Mouse (Mus musculus): Measurements from ENCODE around the gene Mif4gd. TPM values are rescaled to one million over a fixed set of nuclear protein-coding genes. Genes with fewer than 3 reads are reported as not detected.

The Mif4gd gene
- polyA plus RNA-seq, 1 experiment from 2014 or later, result 22.7 TPM

- Histone ChIP-seq H3K4me1 (peaks cover 4% of the 10 kb centered on the region; the same call in 1 of the 2 replicates), H3K9me3 (no peaks in the 10 kb centered on the region), H3K36me3 (peaks cover 97% of the 10 kb centered on the region), H3K27ac (no peak overlapping the region), H3K4me3 (no peak overlapping the region), H3K27me3 (ENCODE audit: insufficient read depth, poor library complexity, severe bottlenecking) (no peaks in the 10 kb centered on the region)
- WGBS, result 90% methylated on average over 10 of the region's 10 CpGs
- no peak for DNase-seq (ENCODE audit: low spot score)
Observed at GRCm38 (mm10) chr11:115582913-115583606, 29.7 kb downstream of the Mif4gd start.

GRCm38 (mm10) chr11:115579080-115579479 is 33.7 kb downstream of the Mif4gd start:
- Histone ChIP-seq H3K4me3 (no peak overlapping the region), H3K4me1 (peaks cover 4% of the 10 kb centered on the region; the same call in 1 of the 2 replicates), H3K27ac (no peak overlapping the region), H3K9me3 (no peaks in the 10 kb centered on the region), H3K27me3 (ENCODE audit: insufficient read depth, poor library complexity, severe bottlenecking) (no peaks in the 10 kb centered on the region), H3K36me3 (peaks cover 77% of the 10 kb centered on the region)
- no peak for DNase-seq (ENCODE audit: low spot score)

- Histone ChIP-seq H3K4me1 (peaks cover 17% of the 10 kb centered on the region), H3K9me3 (no peaks in the 10 kb centered on the region), H3K27me3 (ENCODE audit: insufficient read depth, poor library complexity, severe bottlenecking) (no peaks in the 10 kb centered on the region), H3K4me3 (peak overlapping the region; percentile 80), H3K27ac (peak overlapping the region; percentile 99), H3K36me3 (peaks cover 42% of the 10 kb centered on the region)
- WGBS, result 13% methylated on average over 7 of the region's 7 CpGs
- no peak for DNase-seq (ENCODE audit: low spot score)
Observed at GRCm38 (mm10) chr11:115564961-115565360, 47.8 kb downstream of the Mif4gd start.

GRCm38 (mm10) chr11:115564064-115564809 is 48.5 kb downstream of the Mif4gd start, which contains the start of gene Nup85:
TSS of gene Nup85 (plus strand) at chr11:115564434.
- DNase-seq (ENCODE audit: low spot score), result peak; percentile 97
- Histone ChIP-seq H3K27ac (peak within 1 kb of the TSS; percentile 99), H3K4me1 (peaks cover 17% of the 10 kb centered on the region), H3K27me3 (ENCODE audit: insufficient read depth, poor library complexity, severe bottlenecking) (no peaks in the 10 kb centered on the region), H3K4me3 (peak within 1 kb of the TSS; percentile 80), H3K9me3 (no peaks in the 10 kb centered on the region), H3K36me3 (peaks cover 35% of the 10 kb centered on the region)
- WGBS, result under 1% methylated on average over 42 of the region's 42 CpGs

GRCm38 (mm10) chr11:115563406-115563805 is 49.4 kb downstream of the Mif4gd start:
- H3K9me3 ChIP-seq, result no peaks in the 10 kb centered on the region
- H3K27me3 ChIP-seq (ENCODE audit: insufficient read depth, poor library complexity, severe bottlenecking), result no peaks in the 10 kb centered on the region
- peaks cover 17% of the 10 kb centered on the region for H3K4me1 ChIP-seq
- H3K4me3 ChIP-seq, result peak overlapping the region; percentile 80
- no peak for DNase-seq (ENCODE audit: low spot score)
- H3K36me3 ChIP-seq, result peaks cover 27% of the 10 kb centered on the region
- peak overlapping the region; percentile 99 for H3K27ac ChIP-seq
- WGBS, result 43% methylated on average over 4 of the region's 4 CpGs

Other genes with a start within 250 kb of the Mif4gd start
- gene Hid1, start 245.2 kb downstream of the Mif4gd start, polyA plus RNA-seq (2016; fragmentation: Nextera tagmentation; extraction: Ambion mirVana), result 5.5 and 8.6 TPM in 2 replicates
- 8.2 and 11.3 TPM in 2 replicates for gene Cdr2l, start 231.1 kb downstream of the Mif4gd start, polyA plus RNA-seq (2016; fragmentation: Nextera tagmentation; extraction: Ambion mirVana)
- gene Mrpl58, start 209.2 kb downstream of the Mif4gd start, polyA plus RNA-seq (2016; fragmentation: Nextera tagmentation; extraction: Ambion mirVana), result 184 and 202 TPM in 2 replicates
- gene Atp5h, start 193.0 kb downstream of the Mif4gd start, polyA plus RNA-seq (2016; fragmentation: Nextera tagmentation; extraction: Ambion mirVana), result 1,131 and 1,417 TPM in 2 replicates
- gene Kctd2, start 192.8 kb downstream of the Mif4gd start, polyA plus RNA-seq (2016; fragmentation: Nextera tagmentation; extraction: Ambion mirVana), result 12.3 and 13.3 TPM in 2 replicates
- 0.19 and 0.23 TPM in 2 replicates for gene Trim80, start 172.4 kb downstream of the Mif4gd start, polyA plus RNA-seq (2016; fragmentation: Nextera tagmentation; extraction: Ambion mirVana)
- gene Slc16a5, start 150.5 kb downstream of the Mif4gd start, polyA plus RNA-seq (2016; fragmentation: Nextera tagmentation; extraction: Ambion mirVana), result 0.33 and 0.36 TPM in 2 replicates
- gene Armc7, start 137.3 kb downstream of the Mif4gd start, polyA plus RNA-seq (2016; fragmentation: Nextera tagmentation; extraction: Ambion mirVana), result 5.4 and 7.6 TPM in 2 replicates
- gene Nt5c, start 121.1 kb downstream of the Mif4gd start, polyA plus RNA-seq (2016; fragmentation: Nextera tagmentation; extraction: Ambion mirVana), result 79.3 and 95.0 TPM in 2 replicates
- gene Jpt1, start 98.6 kb downstream of the Mif4gd start, polyA plus RNA-seq (2016; fragmentation: Nextera tagmentation; extraction: Ambion mirVana), result 451 and 471 TPM in 2 replicates
- 713 and 931 TPM in 2 replicates for gene Sumo2, start 76.7 kb downstream of the Mif4gd start, polyA plus RNA-seq (2016; fragmentation: Nextera tagmentation; extraction: Ambion mirVana)
- 179 and 208 TPM in 2 replicates for gene Nup85, start 48.5 kb downstream of the Mif4gd start, polyA plus RNA-seq (2016; fragmentation: Nextera tagmentation; extraction: Ambion mirVana)
- gene Mrps7, start 9.0 kb downstream of the Mif4gd start, polyA plus RNA-seq (2016; fragmentation: Nextera tagmentation; extraction: Ambion mirVana), result 105 and 108 TPM in 2 replicates
- gene Gga3, start 8.9 kb downstream of the Mif4gd start, polyA plus RNA-seq (2016; fragmentation: Nextera tagmentation; extraction: Ambion mirVana), result 25.4 and 25.7 TPM in 2 replicates
- 33.5 and 45.5 TPM in 2 replicates for gene Slc25a19, start 15.3 kb upstream of the Mif4gd start, polyA plus RNA-seq (2016; fragmentation: Nextera tagmentation; extraction: Ambion mirVana)
- 78.4 and 107 TPM in 2 replicates for gene Grb2, start 95.6 kb upstream of the Mif4gd start, polyA plus RNA-seq (2016; fragmentation: Nextera tagmentation; extraction: Ambion mirVana)
- gene Tmem94, start 152.5 kb upstream of the Mif4gd start, polyA plus RNA-seq (2016; fragmentation: Nextera tagmentation; extraction: Ambion mirVana), result 35.0 and 56.8 TPM in 2 replicates
- gene Caskin2, start 200.7 kb upstream of the Mif4gd start, polyA plus RNA-seq (2016; fragmentation: Nextera tagmentation; extraction: Ambion mirVana), result 18.7 and 21.4 TPM in 2 replicates
- 39.1 and 41.7 TPM in 2 replicates for gene Tsen54, start 201.8 kb upstream of the Mif4gd start, polyA plus RNA-seq (2016; fragmentation: Nextera tagmentation; extraction: Ambion mirVana)
- 35.0 and 40.8 TPM in 2 replicates for gene Llgl2, start 211.1 kb upstream of the Mif4gd start, polyA plus RNA-seq (2016; fragmentation: Nextera tagmentation; extraction: Ambion mirVana)
- 0.23 and 0.31 TPM in 2 replicates for gene Myo15b, start 245.4 kb upstream of the Mif4gd start, polyA plus RNA-seq (2016; fragmentation: Nextera tagmentation; extraction: Ambion mirVana)